Mouse (Mus musculus) neural tube, embryonic 10.5 days (tissue): ENCODE measurements around the gene 1810010D01Rik.

Source experiments
- DNase-seq: peaks from one replicate; pipeline ENCODE4 v3.0.0-alpha.2; 2017; ENCODE audit warnings: low spot score; ENCODE audit errors: extremely low spot score

1810010D01Rik gene

GRCm38 (mm10) chr7:145215476-145215875 is 7.6 kb upstream of the 1810010D01Rik start:
- no peak for DNase-seq

GRCm38 (mm10) chr7:145211680-145212659 is 4.1 kb upstream of the 1810010D01Rik start:
- DNase-seq, result peak; percentile 63

GRCm38 (mm10) chr7:145210477-145211070 is 2.7 kb upstream of the 1810010D01Rik start:
- DNase-seq, result no peak

GRCm38 (mm10) chr7:145206801-145207200 is 1.1 kb downstream of the 1810010D01Rik start:
- no peak for DNase-seq

- DNase-seq, result peak; percentile 89
These were observed 1.8 kb downstream of the 1810010D01Rik start for GRCm38 (mm10) chr7:145206056-145206610.

GRCm38 (mm10) chr7:145205363-145205902 is 2.5 kb downstream of the 1810010D01Rik start:
- DNase-seq, result peak; percentile 36

GRCm38 (mm10) chr7:145199711-145200110 is 8.2 kb downstream of the 1810010D01Rik start:
- DNase-seq, result no peak

GRCm38 (mm10) chr7:145198223-145198714 is 9.7 kb downstream of the 1810010D01Rik start:
- DNase-seq, result no peak

GRCm38 (mm10) chr7:145197711-145198110 is 10.2 kb downstream of the 1810010D01Rik start:
- no peak for DNase-seq

GRCm38 (mm10) chr7:145197042-145197441 is 10.9 kb downstream of the 1810010D01Rik start:
- no peak for DNase-seq

- DNase-seq, result no peak
These were observed 11.6 kb downstream of the 1810010D01Rik start for GRCm38 (mm10) chr7:145196340-145196739.

GRCm38 (mm10) chr7:145195186-145195927 is 12.6 kb downstream of the 1810010D01Rik start:
- DNase-seq, result no peak

- DNase-seq, result no peak
These were observed 13.3 kb downstream of the 1810010D01Rik start for GRCm38 (mm10) chr7:145194455-145195161.

- DNase-seq, result no peak
These were observed 15.1 kb downstream of the 1810010D01Rik start for GRCm38 (mm10) chr7:145192836-145193235.

- DNase-seq, result no peak
These were observed 17.4 kb downstream of the 1810010D01Rik start for GRCm38 (mm10) chr7:145190520-145190919.

GRCm38 (mm10) chr7:145189342-145189741 is 18.6 kb downstream of the 1810010D01Rik start:
- DNase-seq, result no peak

GRCm38 (mm10) chr7:145187802-145188201 is 20.1 kb downstream of the 1810010D01Rik start:
- DNase-seq, result no peak

GRCm38 (mm10) chr7:145182388-145182787 is 25.5 kb downstream of the 1810010D01Rik start:
- DNase-seq, result no peak

- DNase-seq, result no peak
These were observed 26.4 kb downstream of the 1810010D01Rik start for GRCm38 (mm10) chr7:145181376-145182034.

- DNase-seq, result no peak
These were observed 28.2 kb downstream of the 1810010D01Rik start for GRCm38 (mm10) chr7:145179691-145180091.
